Mouse (Mus musculus): Measurements from ENCODE around the gene Otud4. TPM values are rescaled to one million over a fixed set of nuclear protein-coding genes. Genes with fewer than 3 reads are reported as not detected.
A peak's percentile ranks its signal among the peaks of the same experiment; 100 is the strongest.
"Not testable (repeated sequence)": the region's sequence is repeated elsewhere in the genome, so short reads cannot be mapped to it uniquely, and the experiment has no call there.

Gene Otud4
- polyA plus RNA-seq (2015; fragmentation: Nextera tagmentation; extraction: Ambion mirVana): 8.0 and 8.7 TPM in 2 replicates

DNA sequence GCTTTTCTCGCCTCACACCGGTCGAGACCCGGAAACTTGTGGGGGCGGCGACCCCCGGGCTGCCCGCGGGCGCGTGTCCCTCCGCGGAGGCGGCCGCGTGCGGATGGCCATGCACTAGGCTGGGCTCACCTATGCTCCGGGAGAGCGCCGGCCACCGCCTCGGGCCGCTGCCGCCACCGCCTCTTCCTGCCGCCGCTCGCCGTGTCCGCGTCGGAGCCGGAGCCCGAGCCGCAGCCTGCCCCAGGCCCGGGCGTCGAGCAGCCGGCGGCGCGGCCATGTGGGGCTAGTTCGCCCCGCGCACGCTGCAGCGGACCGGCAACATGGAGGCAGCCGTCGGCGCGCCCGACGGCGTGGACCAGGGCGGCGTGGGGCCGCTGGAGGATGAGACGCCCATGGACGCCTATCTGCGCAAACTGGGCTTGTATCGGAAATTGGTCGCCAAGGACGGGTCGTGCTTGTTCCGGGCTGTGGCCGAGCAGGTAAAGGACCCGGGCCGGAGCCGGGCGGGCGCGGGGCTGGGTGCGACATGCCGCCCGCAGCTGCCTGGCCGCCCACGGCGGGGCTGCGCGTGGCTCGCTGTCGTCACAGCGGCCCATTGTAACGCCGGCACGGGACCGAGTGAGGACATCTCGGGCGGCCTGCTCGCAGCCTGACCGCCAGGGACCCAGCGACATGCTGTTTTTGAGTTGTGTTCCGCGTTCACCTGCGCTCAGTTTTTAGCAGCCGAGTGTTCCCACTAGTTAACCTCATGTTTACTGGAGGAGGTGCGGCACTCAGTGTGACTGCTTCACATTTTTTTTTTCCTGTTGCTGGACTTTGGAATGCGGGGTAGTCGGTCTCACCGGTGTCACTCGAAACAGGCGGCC, at the start of gene Otud4:
Gene Otud4, plus strand, starts transcription at position 33 of the 866 bp plus-strand sequence.
- Histone ChIP-seq H3K4me1 (ENCODE audit: insufficient read depth, low read depth, low read length) (peaks cover 10% of the 10 kb centered on the region), H3K4me2 (replicated peaks; ENCODE audit: low read depth, low read length) (peak within 1 kb of the TSS; percentile 80), H3K27me3 (replicated peaks; ENCODE audit: insufficient read depth, low read length) (no peaks in the 10 kb centered on the region), H3K9me3 (ENCODE audit: low read length) (no peaks in the 10 kb centered on the region), H3K27ac (ENCODE audit: low read length) (peak within 1 kb of the TSS; percentile 97), H3K36me3 (ENCODE audit: insufficient read depth, low read length) (no peaks in the 10 kb centered on the region), H3K4me3 (ENCODE audit: low read depth, low read length) (peak within 1 kb of the TSS; percentile 87), H3K9ac (replicated peaks; ENCODE audit: low read depth) (peak within 1 kb of the TSS; percentile 81)
- peak; percentile 51 for ATAC-seq
- WGBS: under 1% methylated on average over 54 of the region's 103 CpGs
- TF ChIP-seq EP300 (IDR thresholded peaks at IDR 0.05): no peak
- TF ChIP-seq CTCF (IDR thresholded peaks at IDR 0.05): peak; percentile 39
- DNase-seq (ENCODE audit: low spot score): peak; percentile 56

DNA sequence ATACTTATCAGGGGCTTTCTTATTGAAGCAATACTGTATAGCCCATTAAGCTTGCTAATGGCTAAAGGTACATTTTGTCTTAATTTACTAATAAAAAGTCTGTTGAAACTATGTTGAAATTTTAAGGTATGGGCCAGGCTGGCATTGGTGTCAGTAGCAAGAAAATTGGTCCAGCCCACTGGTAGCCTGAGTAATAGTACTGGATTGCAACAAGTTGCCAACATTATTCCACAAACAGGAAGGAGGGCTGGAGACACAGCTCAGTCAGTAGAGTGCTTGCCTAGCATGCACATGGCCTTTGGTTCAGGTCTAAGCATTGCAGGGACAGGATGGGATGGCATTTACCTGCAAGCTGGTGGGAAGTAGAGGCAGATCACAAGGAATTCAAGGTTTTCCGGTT, 38.5 kb upstream of the Otud4 start:
- 83% methylated on average over 1 of the region's 1 CpGs for WGBS
- DNase-seq (ENCODE audit: low spot score): no peak
- Histone ChIP-seq H3K27ac (ENCODE audit: low read length) (no peak overlapping the region), H3K4me3 (ENCODE audit: low read depth, low read length) (no peak overlapping the region), H3K9ac (replicated peaks; ENCODE audit: low read depth) (no peak overlapping the region), H3K4me1 (ENCODE audit: insufficient read depth, low read depth, low read length) (no peaks in the 10 kb centered on the region), H3K36me3 (ENCODE audit: insufficient read depth, low read length) (no peaks in the 10 kb centered on the region), H3K4me2 (replicated peaks; ENCODE audit: low read depth, low read length) (no peak overlapping the region), H3K27me3 (replicated peaks; ENCODE audit: insufficient read depth, low read length) (no peaks in the 10 kb centered on the region), H3K9me3 (ENCODE audit: low read length) (no peaks in the 10 kb centered on the region)
- ATAC-seq: no peak
- no peak for TF ChIP-seq CTCF (IDR thresholded peaks at IDR 0.05)
- TF ChIP-seq EP300 (IDR thresholded peaks at IDR 0.05): no peak

DNA sequence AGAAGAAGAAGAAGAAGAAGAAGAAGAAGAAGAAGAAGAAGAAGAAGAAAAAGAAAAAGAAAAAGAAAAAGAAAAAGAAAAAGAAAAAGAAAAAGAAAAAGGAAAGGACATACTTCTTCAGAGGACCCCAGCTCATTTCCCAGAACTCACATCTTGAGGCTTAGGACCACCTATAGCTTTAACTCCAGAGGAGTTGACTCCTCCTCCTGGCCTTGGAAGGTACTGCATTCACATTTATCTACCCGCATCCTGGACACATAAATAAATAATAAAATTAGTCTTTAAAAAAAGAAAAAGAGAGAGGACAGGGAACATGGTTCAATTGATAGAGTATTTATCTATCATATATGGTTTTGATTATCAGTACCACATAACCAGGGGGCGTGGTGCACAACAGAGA, 36.2 kb upstream of the Otud4 start:
- H3K9ac ChIP-seq (replicated peaks; ENCODE audit: low read depth); H3K27me3 ChIP-seq (replicated peaks; ENCODE audit: insufficient read depth, low read length); H3K36me3 ChIP-seq (ENCODE audit: insufficient read depth, low read length); H3K4me1 ChIP-seq (ENCODE audit: insufficient read depth, low read depth, low read length); H3K27ac ChIP-seq (ENCODE audit: low read length); ATAC-seq; H3K4me3 ChIP-seq (ENCODE audit: low read depth, low read length); H3K4me2 ChIP-seq (replicated peaks; ENCODE audit: low read depth, low read length); H3K9me3 ChIP-seq (ENCODE audit: low read length): not testable (repeated sequence)
- TF ChIP-seq CTCF (IDR thresholded peaks at IDR 0.05): peak; percentile 63
- DNase-seq (ENCODE audit: low spot score): peak; percentile 42
- WGBS: 43% methylated on average over 2 of the region's 2 CpGs

DNA sequence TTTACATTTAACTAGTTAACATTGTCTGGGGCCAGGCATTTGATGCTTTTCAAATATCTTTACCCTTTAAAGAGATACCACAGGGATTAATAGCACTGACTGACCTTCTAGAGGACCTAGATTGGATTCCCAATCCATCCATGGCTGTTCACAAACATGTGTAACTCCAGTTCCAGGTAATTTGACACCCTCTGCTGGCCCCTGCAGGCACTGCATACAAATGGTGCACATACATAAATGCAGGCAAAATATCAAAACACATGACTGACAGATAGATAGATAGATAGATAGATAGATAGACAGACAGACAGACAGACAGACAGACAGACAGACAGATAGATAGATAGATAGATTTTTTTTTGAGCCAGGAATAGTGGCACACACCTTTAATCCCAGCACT, 33.2 kb upstream of the Otud4 start:
- Histone ChIP-seq H3K27me3 (replicated peaks; ENCODE audit: insufficient read depth, low read length) (no peaks in the 10 kb centered on the region), H3K4me3 (ENCODE audit: low read depth, low read length) (no peak overlapping the region), H3K4me2 (replicated peaks; ENCODE audit: low read depth, low read length) (no peak overlapping the region), H3K36me3 (ENCODE audit: insufficient read depth, low read length) (no peaks in the 10 kb centered on the region), H3K9me3 (ENCODE audit: low read length) (no peaks in the 10 kb centered on the region), H3K9ac (replicated peaks; ENCODE audit: low read depth) (no peak overlapping the region), H3K27ac (ENCODE audit: low read length) (no peak overlapping the region), H3K4me1 (ENCODE audit: insufficient read depth, low read depth, low read length) (no peaks in the 10 kb centered on the region)
- no peak for DNase-seq (ENCODE audit: low spot score)
- TF ChIP-seq EP300 (IDR thresholded peaks at IDR 0.05) (no peak), CTCF (IDR thresholded peaks at IDR 0.05) (peak; percentile 38)
- no peak for ATAC-seq

DNA sequence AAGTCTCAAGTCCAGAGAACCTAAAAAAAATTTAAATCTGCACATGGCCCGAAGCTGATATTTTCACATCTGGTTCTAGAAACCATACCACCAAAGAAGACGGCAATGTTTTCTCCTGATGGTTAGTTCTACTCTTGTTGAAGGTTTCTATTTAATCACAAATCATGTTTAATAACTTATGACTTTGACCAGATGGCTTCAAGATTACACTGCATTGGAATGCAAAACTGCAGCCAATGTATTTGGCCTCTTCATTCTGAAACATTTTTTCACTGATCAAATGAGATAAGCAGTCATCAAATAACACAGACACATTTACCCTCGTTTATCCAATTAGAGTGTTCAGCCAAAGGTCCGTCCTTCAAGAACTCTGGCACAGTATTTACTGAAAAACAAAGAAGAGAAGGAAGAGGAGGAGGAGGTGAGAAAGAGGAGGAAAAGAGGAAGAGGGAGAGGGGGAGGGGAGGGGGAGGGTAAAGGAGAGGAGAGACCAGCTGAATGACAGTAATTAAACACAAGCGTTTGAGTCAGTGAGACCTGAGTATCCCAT, 32.6 kb upstream of the Otud4 start:
- 40% methylated on average over 5 of the region's 5 CpGs for WGBS

DNA sequence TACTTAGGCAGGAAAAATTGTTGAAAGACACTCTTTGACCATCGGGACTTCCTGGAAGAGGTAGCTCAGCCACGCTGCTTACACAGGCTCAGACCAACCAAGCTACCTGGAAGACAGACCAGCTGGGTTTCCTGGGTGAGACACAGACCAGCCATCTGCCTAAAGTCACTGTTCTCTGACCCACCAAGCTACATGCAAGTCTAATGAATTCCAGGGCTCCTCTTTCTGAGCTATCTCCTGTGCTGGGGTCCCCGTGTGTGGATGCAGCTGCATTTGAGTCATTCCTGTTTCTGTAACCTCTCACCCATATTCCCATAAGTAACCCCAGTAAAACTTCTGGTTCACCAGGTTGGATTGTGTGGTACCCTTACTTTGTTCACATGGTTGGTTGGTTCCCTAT, 30.7 kb upstream of the Otud4 start:
- H3K4me2 ChIP-seq (replicated peaks; ENCODE audit: low read depth, low read length): no peak overlapping the region
- TF ChIP-seq CTCF (IDR thresholded peaks at IDR 0.05): no peak
- no peak for TF ChIP-seq EP300 (IDR thresholded peaks at IDR 0.05)
- H3K4me1 ChIP-seq (ENCODE audit: insufficient read depth, low read depth, low read length): no peaks in the 10 kb centered on the region; the same call in 1 of the 2 replicates
- H3K9ac ChIP-seq (replicated peaks; ENCODE audit: low read depth): no peak overlapping the region
- H3K4me3 ChIP-seq (ENCODE audit: low read depth, low read length): no peak overlapping the region
- DNase-seq (ENCODE audit: low spot score): no peak
- no peaks in the 10 kb centered on the region for H3K9me3 ChIP-seq (ENCODE audit: low read length)
- no peaks in the 10 kb centered on the region for H3K36me3 ChIP-seq (ENCODE audit: insufficient read depth, low read length)
- no peaks in the 10 kb centered on the region for H3K27me3 ChIP-seq (replicated peaks; ENCODE audit: insufficient read depth, low read length)
- ATAC-seq: no peak
- WGBS: 77% methylated on average over 3 of the region's 3 CpGs
- H3K27ac ChIP-seq (ENCODE audit: low read length): no peak overlapping the region

More for the DNA sequence above, 32.6 kb upstream of the Otud4 start:
- H3K27me3 ChIP-seq (replicated peaks; ENCODE audit: insufficient read depth, low read length): no peaks in the 10 kb centered on the region
- H3K4me3 ChIP-seq (ENCODE audit: low read depth, low read length): no peak overlapping the region
- H3K9ac ChIP-seq (replicated peaks; ENCODE audit: low read depth): no peak overlapping the region
- ATAC-seq (no peak), DNase-seq (ENCODE audit: low spot score) (no peak)
- no peaks in the 10 kb centered on the region for H3K4me1 ChIP-seq (ENCODE audit: insufficient read depth, low read depth, low read length)
- H3K27ac ChIP-seq (ENCODE audit: low read length): no peak overlapping the region
- H3K4me2 ChIP-seq (replicated peaks; ENCODE audit: low read depth, low read length): no peak overlapping the region
- H3K9me3 ChIP-seq (ENCODE audit: low read length): no peaks in the 10 kb centered on the region
- TF ChIP-seq CTCF (IDR thresholded peaks at IDR 0.05) (no peak), EP300 (IDR thresholded peaks at IDR 0.05) (no peak)
- no peaks in the 10 kb centered on the region for H3K36me3 ChIP-seq (ENCODE audit: insufficient read depth, low read length)
